Mouse (Mus musculus) MEL (cell line): ENCODE measurements at regions not wholly inside any gene's neighbourhood (a gene's known extent, or its start where the extent isn't known, plus 50 kb on each side); places are given as distances from the start of the nearest gene placed in this dataset.

ENCODE experiments used
- DNase-seq: peaks from one replicate; pipeline ENCODE4 v3.0.0; 2011; ENCODE audit warnings: low read depth, low spot score
- H3K27ac ChIP-seq: 2 replicates; pipeline ENCODE4 v1.5.1; 2012; ENCODE audit warnings: low read depth, mild to moderate bottlenecking, control low read depth, low read length, moderate library complexity; ENCODE audit not compliant: control insufficient read depth
- H3K27me3 ChIP-seq, 2 experiments: fragments of 150-350 bp in 1 of 2; sonication (generic) in 1 of 2; 2 replicates each; pipeline ENCODE4 v1.6.1; 2012; ENCODE audit warnings: low read length in 2 of 2, mild to moderate bottlenecking in 2 of 2, improper control_type of control experiment in 1 of 2, moderate library complexity in 1 of 2; ENCODE audit not compliant: insufficient read depth in 2 of 2, control insufficient read depth in 1 of 2
- H3K36me3 ChIP-seq, 2 experiments: 2 replicates each; pipeline ENCODE4 v1.6.1; 2012 to 2014; ENCODE audit warnings: low read length in 2 of 2, improper control_type of control experiment in 1 of 2, inconsistent platforms in 1 of 2, mild to moderate bottlenecking in 1 of 2; ENCODE audit not compliant: insufficient read depth in 2 of 2, control insufficient read depth in 1 of 2
- H3K4me1 ChIP-seq, 2 experiments: fragments of 150-350 bp in 1 of 2; sonication (generic) in 1 of 2; 2 replicates each; pipeline ENCODE4 v1.6.1; 2012; ENCODE audit warnings: low read length in 2 of 2, improper control_type of control experiment in 1 of 2, mild to moderate bottlenecking in 1 of 2; ENCODE audit not compliant: insufficient read depth in 2 of 2, control insufficient read depth in 1 of 2
- H3K4me3 ChIP-seq, 2 experiments: fragments of 150-350 bp in 1 of 2; sonication (generic) in 1 of 2; 2 replicates each; pipeline ENCODE4 v1.5.1; 2012; ENCODE audit warnings: low read depth in 2 of 2, low read length in 2 of 2, mild to moderate bottlenecking in 2 of 2, moderate library complexity in 2 of 2, control low read depth in 1 of 2, improper control_type of control experiment in 1 of 2; ENCODE audit not compliant: control insufficient read depth in 1 of 2, insufficient read depth in 1 of 2
- H3K79me2 ChIP-seq: 2 replicates; pipeline ENCODE4 v1.6.1; 2012; ENCODE audit warnings: mild to moderate bottlenecking, low read length, moderate library complexity; ENCODE audit not compliant: control insufficient read depth, poor library complexity, insufficient read depth
- H3K9ac ChIP-seq: 2 replicates; pipeline ENCODE4 v1.6.1; 2012; ENCODE audit warnings: low read depth, mild to moderate bottlenecking, control low read depth, low read length, moderate library complexity; ENCODE audit not compliant: control insufficient read depth, poor library complexity, severe bottlenecking
- H3K9me3 ChIP-seq: fragments of 150-350 bp; sonication (generic); replicated peaks from 2 replicates; pipeline ENCODE4 v1.6.1; 2012; ENCODE audit warnings: mild to moderate bottlenecking, low read length, improper control_type of control experiment, moderate library complexity; ENCODE audit not compliant: insufficient read depth
- BHLHE40 ChIP-seq: IDR thresholded peaks from 2 replicates; pipeline ENCODE4 v1.6.1; 2012; ENCODE audit warnings: low read depth, mild to moderate bottlenecking, inconsistent platforms, low read length, improper control_type of control experiment, borderline replicate concordance
- CHD1 ChIP-seq: IDR thresholded peaks from 2 replicates; pipeline ENCODE4 v1.6.1; 2012; ENCODE audit warnings: low read depth, mild to moderate bottlenecking, inconsistent platforms, low read length, improper control_type of control experiment
- CHD2 ChIP-seq: IDR thresholded peaks from 2 replicates; pipeline ENCODE4 v1.6.1; 2011; ENCODE audit warnings: low read length, improper control_type of control experiment
- CTCF ChIP-seq, 3 experiments: IDR thresholded peaks in 2 of 3; conservative IDR thresholded peaks in 1 of 3; 2 replicates each; pipeline ENCODE4 v1.5.1; 2011 to 2012; ENCODE audit warnings: low read length in 3 of 3, low read depth in 2 of 3, mild to moderate bottlenecking in 2 of 3, improper control_type of control experiment in 1 of 3, inconsistent platforms in 1 of 3, mixed read lengths in 1 of 3, moderate library complexity in 1 of 3; ENCODE audit not compliant: control insufficient read depth in 1 of 3, insufficient read depth in 1 of 3, poor library complexity in 1 of 3, severe bottlenecking in 1 of 3
- EP300 ChIP-seq, 2 experiments: IDR thresholded peaks; 2 replicates each; pipeline ENCODE4 v1.6.1; 2011; ENCODE audit warnings: improper control_type of control experiment in 2 of 2, low read length in 2 of 2, low read depth in 1 of 2, mild to moderate bottlenecking in 1 of 2
- GABPA ChIP-seq: IDR thresholded peaks from 2 replicates; pipeline ENCODE4 v1.6.1; 2012; ENCODE audit warnings: low read depth, mild to moderate bottlenecking, inconsistent platforms, low read length, improper control_type of control experiment, moderate library complexity
- GATA1 ChIP-seq: IDR thresholded peaks from 2 replicates; pipeline ENCODE4 v1.6.1; 2011; ENCODE audit warnings: low read depth, low read length, improper control_type of control experiment
- JUND ChIP-seq: IDR thresholded peaks from 2 replicates; pipeline ENCODE4 v1.6.1; 2011; ENCODE audit warnings: low read depth, mild to moderate bottlenecking, improper control_type of control experiment, low read length
- KAT2A ChIP-seq: conservative IDR thresholded peaks from 2 replicates; pipeline ENCODE4 v1.6.1; 2012; ENCODE audit warnings: low read depth, low read length, improper control_type of control experiment, inconsistent platforms
- MAFK ChIP-seq: IDR thresholded peaks from 2 replicates; pipeline ENCODE4 v1.6.1; 2011; ENCODE audit warnings: low read depth, mild to moderate bottlenecking, low read length, improper control_type of control experiment, borderline replicate concordance
- MAX ChIP-seq: IDR thresholded peaks from 2 replicates; pipeline ENCODE4 v1.6.1; 2011; ENCODE audit warnings: low read length, improper control_type of control experiment
- MAZ ChIP-seq: IDR thresholded peaks from 2 replicates; pipeline ENCODE4 v1.6.1; 2012; ENCODE audit warnings: low read depth, mild to moderate bottlenecking, inconsistent platforms, low read length, improper control_type of control experiment
- NELFE ChIP-seq: IDR thresholded peaks from 2 replicates; pipeline ENCODE4 v1.6.1; 2011; ENCODE audit warnings: low read depth, low read length, improper control_type of control experiment
- POLR2AphosphoS2 ChIP-seq: IDR thresholded peaks from 2 replicates; pipeline ENCODE4 v1.6.1; 2011; ENCODE audit warnings: low read length, improper control_type of control experiment
- POLR2AphosphoS5 ChIP-seq: IDR thresholded peaks from 2 replicates; pipeline ENCODE4 v1.6.1; 2012; ENCODE audit warnings: low read depth, borderline replicate concordance, mild to moderate bottlenecking, inconsistent platforms, low read length, moderate library complexity, mixed read lengths
- RAD21 ChIP-seq: IDR thresholded peaks from 2 replicates; pipeline ENCODE4 v1.6.1; 2011; ENCODE audit warnings: mild to moderate bottlenecking, low read depth, low read length, improper control_type of control experiment
- RCOR1 ChIP-seq: IDR thresholded peaks from 2 replicates; pipeline ENCODE4 v1.6.1; 2012; ENCODE audit warnings: low read depth, mild to moderate bottlenecking, inconsistent platforms, low read length, improper control_type of control experiment
- SIN3A ChIP-seq: IDR thresholded peaks from 2 replicates; pipeline ENCODE4 v1.6.1; 2012; ENCODE audit warnings: low read length, improper control_type of control experiment, inconsistent platforms
- SMC3 ChIP-seq: IDR thresholded peaks from 2 replicates; pipeline ENCODE4 v1.6.1; 2011; ENCODE audit warnings: low read depth, low read length, improper control_type of control experiment
- TAL1 ChIP-seq: IDR thresholded peaks from 2 replicates; pipeline ENCODE4 v1.6.1; 2012; ENCODE audit warnings: mild to moderate bottlenecking, inconsistent platforms, low read length, moderate library complexity, mixed read lengths
- TCF12 ChIP-seq: IDR thresholded peaks from 2 replicates; pipeline ENCODE4 v1.6.1; 2014; ENCODE audit warnings: low read depth, mild to moderate bottlenecking, inconsistent platforms, low read length, improper control_type of control experiment, moderate library complexity
- UBTF ChIP-seq: IDR thresholded peaks from 2 replicates; pipeline ENCODE4 v1.6.1; 2012; ENCODE audit warnings: low read depth, mild to moderate bottlenecking, inconsistent platforms, low read length, improper control_type of control experiment, moderate library complexity, borderline replicate concordance; ENCODE audit not compliant: insufficient read depth
- USF1 ChIP-seq: IDR thresholded peaks from 2 replicates; pipeline ENCODE4 v1.6.1; 2014; ENCODE audit warnings: low read depth, mild to moderate bottlenecking, inconsistent platforms, low read length, improper control_type of control experiment, moderate library complexity
- ZMIZ1 ChIP-seq: IDR thresholded peaks from 2 replicates; pipeline ENCODE4 v1.6.1; 2012; ENCODE audit warnings: low read depth, mild to moderate bottlenecking, inconsistent platforms, low read length, improper control_type of control experiment, moderate library complexity

DNA sequence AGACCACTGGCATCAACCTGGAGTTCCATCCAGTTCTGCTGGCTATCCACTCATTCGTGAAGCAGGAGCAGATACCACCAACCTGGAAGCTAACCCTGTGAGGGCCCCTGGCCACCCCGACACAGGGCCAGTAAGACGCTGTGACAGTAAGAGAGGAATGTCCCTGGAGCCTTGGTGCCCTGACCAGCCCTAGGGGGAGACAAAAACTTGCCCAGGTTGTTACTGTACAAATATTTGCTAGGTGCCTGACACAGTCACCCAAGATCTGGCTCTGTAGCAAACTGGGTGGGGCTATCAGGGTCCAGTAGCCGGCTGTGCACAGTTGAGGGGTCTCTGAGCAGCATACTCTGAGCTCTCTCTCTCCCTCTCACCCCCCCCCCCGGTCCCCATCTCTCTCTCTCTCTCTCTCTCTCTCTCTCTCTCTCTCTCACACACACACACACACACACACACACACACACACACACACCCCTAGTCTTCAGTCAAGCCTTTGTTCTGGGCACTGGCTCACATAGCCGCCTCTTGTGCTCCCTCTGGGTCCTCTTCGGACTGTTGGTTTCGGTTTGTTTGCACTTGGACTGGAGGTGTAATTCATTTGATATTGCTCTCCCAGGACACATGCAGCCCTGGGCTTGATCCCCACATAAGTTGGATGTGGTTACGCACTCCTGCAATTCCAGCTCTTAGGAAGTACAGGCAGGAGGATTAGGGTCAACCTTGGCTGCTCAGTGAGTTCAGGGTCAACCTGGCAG, 131.7 kb downstream of the Inhbb start:
- no peak for DNase-seq
- no peaks in the 10 kb centered on the region for H3K27me3 ChIP-seq
- no peak overlapping the region for H3K9ac ChIP-seq
- no peaks in the 10 kb centered on the region for H3K4me1 ChIP-seq
- no peak overlapping the region for H3K4me3 ChIP-seq
- no peaks in the 10 kb centered on the region for H3K9me3 ChIP-seq
- H3K36me3 ChIP-seq, result no peaks in the 10 kb centered on the region
- no peaks in the 10 kb centered on the region for H3K79me2 ChIP-seq
- no peak overlapping the region for H3K27ac ChIP-seq
- no peak for TF ChIP-seq RCOR1
- no peak for TF ChIP-seq MAZ
- TF ChIP-seq CTCF (IDR thresholded peaks at IDR 0.05 in 2 of 3, conservative IDR thresholded peaks at IDR 0.05 in 1 of 3; ENCODE audit: control insufficient read depth in 1 of 3, insufficient read depth in 1 of 3, low read depth in 2 of 3, low read length in 3 of 3, poor library complexity in 1 of 3, severe bottlenecking in 1 of 3), result no peak
- no peak for TF ChIP-seq USF1
- TF ChIP-seq CHD2, result no peak
- TF ChIP-seq CHD1, result no peak
- TF ChIP-seq POLR2AphosphoS5, result no peak
- no peak for TF ChIP-seq SIN3A
- no peak for TF ChIP-seq BHLHE40
- TF ChIP-seq UBTF, result no peak
- no peak for TF ChIP-seq TAL1
- TF ChIP-seq JUND, result no peak
- TF ChIP-seq RAD21, result no peak

- Histone ChIP-seq H3K27ac (no peak overlapping the region), H3K4me1 (no peaks in the 10 kb centered on the region), H3K4me3 (no peak overlapping the region), H3K9ac (no peak overlapping the region), H3K27me3 (no peaks in the 10 kb centered on the region), H3K9me3 (no peaks in the 10 kb centered on the region), H3K36me3 (no peaks in the 10 kb centered on the region), H3K79me2 (no peaks in the 10 kb centered on the region)
- TF ChIP-seq POLR2AphosphoS2 (no peak), EP300 (IDR thresholded peaks at IDR 0.05; ENCODE audit: low read depth in 1 of 2, low read length in 2 of 2) (no peak), GABPA (no peak), ZMIZ1 (no peak), TCF12 (no peak), NELFE (no peak), MAX (no peak), KAT2A (no peak), MAFK (no peak), GATA1 (no peak), SMC3 (no peak)
- DNase-seq, result no peak
Observed at GRCm38 (mm10) chr1:119289516-119290164, 132.4 kb downstream of the Inhbb start.
